In genomic region chr16:35164361-35165224, GRCm38 (mm10) we compare ENCODE assay signal across 11 mouse cellular contexts. TPM values are rescaled to one million over a fixed set of nuclear protein-coding genes. Genes with fewer than 3 reads are reported as not detected.
DNase-seq lines count a peak whose midpoint lies in the region; ATAC-seq and TF ChIP-seq lines count a peak whose summit lies in the region.
"Had no signal": no experiment of that assay in that cellular context is flagged by ENCODE, and none has a peak within 500 bp of the region (broad histone marks: within the 10 kb centered on the region; RNA-seq: fewer than 3 reads in every experiment).

No protein-coding gene starts in this region.

- no peaks in the 10 kb centered on the region for H3K9me3 ChIP-seq in kidney, postnatal 0 days (replicated peaks; ENCODE audit: low read length)
- H3K9me3 ChIP-seq in embryonic facial prominence, embryonic 11.5 days (replicated peaks; ENCODE audit: control insufficient read depth, low read length) = no peaks in the 10 kb centered on the region
- no peaks in the 10 kb centered on the region for H3K9me3 ChIP-seq in intestine, embryonic 15.5 days
- no peaks in the 10 kb centered on the region for H3K9me3 ChIP-seq in neural tube, embryonic 15.5 days (replicated peaks)
- H3K9me3 ChIP-seq: G1E; megakaryocyte, embryonic 14.5 days had no signal

- 0 out of 2 replicates have a peak, but pooled peaks have one; percentile 17 for ATAC-seq in kidney, postnatal 0 days (replicated peaks; ENCODE audit: low FRiP score, low read depth)
- peak; percentile 82 for ATAC-seq in embryonic facial prominence, embryonic 11.5 days (replicated peaks; ENCODE audit: insufficient number of reproducible peaks, low FRiP score, low TSS enrichment, low read depth)
- peak; percentile 64 for ATAC-seq in intestine, embryonic 15.5 days
- ATAC-seq in neural tube, embryonic 15.5 days (ENCODE audit: low FRiP score) = peak; percentile 33; the same call in 1 of the 2 replicates
- ATAC-seq in megakaryocyte, adult 5-6 weeks (ENCODE audit: poor library complexity, severe bottlenecking) = no peak

- TF ChIP-seq CTCF in kidney, postnatal 0 days (IDR thresholded peaks at IDR 0.05; ENCODE audit: low read depth) = no peak

- H3K4me3 ChIP-seq in kidney, postnatal 0 days (replicated peaks; ENCODE audit: low read depth, low read length) = no peak overlapping the region
- H3K4me3 ChIP-seq in embryonic facial prominence, embryonic 11.5 days (ENCODE audit: low read depth, low read length) = no peak overlapping the region
- no peak overlapping the region for H3K4me3 ChIP-seq in intestine, embryonic 15.5 days (replicated peaks)
- H3K4me3 ChIP-seq in neural tube, embryonic 15.5 days (replicated peaks) = no peak overlapping the region; the same call in 1 of the 2 replicates

- WGBS in kidney, postnatal 0 days = 35% methylated on average over 19 of the region's 19 CpGs
- 28% methylated on average over 19 of the region's 19 CpGs for WGBS in embryonic facial prominence, embryonic 11.5 days
- 49% methylated on average over 19 of the region's 19 CpGs for WGBS in intestine, embryonic 15.5 days
- WGBS in neural tube, embryonic 15.5 days = 37% methylated on average over 19 of the region's 19 CpGs

- no peaks in the 10 kb centered on the region for H3K36me3 ChIP-seq in kidney, postnatal 0 days (ENCODE audit: insufficient read depth, low read length)
- H3K36me3 ChIP-seq in embryonic facial prominence, embryonic 11.5 days (replicated peaks; ENCODE audit: control insufficient read depth, insufficient read depth, low read depth, low read length) = no peaks in the 10 kb centered on the region
- no peaks in the 10 kb centered on the region for H3K36me3 ChIP-seq in intestine, embryonic 15.5 days
- no peaks in the 10 kb centered on the region for H3K36me3 ChIP-seq in neural tube, embryonic 15.5 days
- H3K36me3 ChIP-seq: G1E had no signal

- no peak overlapping the region; the same call in 1 of the 2 replicates for H3K4me2 ChIP-seq in kidney, postnatal 0 days (ENCODE audit: low read length)
- H3K4me2 ChIP-seq in embryonic facial prominence, embryonic 11.5 days (ENCODE audit: low read depth, low read length) = no peak overlapping the region
- no peak overlapping the region for H3K4me2 ChIP-seq in intestine, embryonic 15.5 days (replicated peaks)
- peak overlapping the region; percentile 42 for H3K4me2 ChIP-seq in neural tube, embryonic 15.5 days

- H3K9ac ChIP-seq in kidney, postnatal 0 days (ENCODE audit: low read depth, low read length) = no peak overlapping the region
- H3K9ac ChIP-seq in embryonic facial prominence, embryonic 11.5 days (replicated peaks; ENCODE audit: low read length) = no peak overlapping the region
- H3K9ac ChIP-seq in intestine, embryonic 15.5 days = no peak overlapping the region
- 0 out of 2 replicates have a peak overlapping the region, but pooled peaks have one; percentile 28 for H3K9ac ChIP-seq in neural tube, embryonic 15.5 days (replicated peaks)

- no peak overlapping the region for H3K27ac ChIP-seq in kidney, postnatal 0 days
- H3K27ac ChIP-seq in embryonic facial prominence, embryonic 11.5 days (replicated peaks; ENCODE audit: low read depth, low read length) = 0 out of 2 replicates have a peak overlapping the region, but pooled peaks have one; percentile 10
- H3K27ac ChIP-seq in intestine, embryonic 15.5 days = no peak overlapping the region
- H3K27ac ChIP-seq in neural tube, embryonic 15.5 days (replicated peaks) = peak overlapping the region; percentile 70

- DNase-seq in kidney, postnatal 0 days (ENCODE audit: low spot score) = no peak
- DNase-seq in kidney, postnatal 14 days = no peak
- peak; percentile 48 for DNase-seq in embryonic facial prominence, embryonic 11.5 days (ENCODE audit: low spot score)
- no peak for DNase-seq in cerebellum, postnatal 36 days
- no peak for DNase-seq in natural killer cell, adult 2 months (ENCODE audit: low spot score in 2 of 2)

- H3K4me1 ChIP-seq in kidney, postnatal 0 days (replicated peaks; ENCODE audit: insufficient read depth, low read length) = no peaks in the 10 kb centered on the region; the same call in 1 of the 2 replicates
- peaks cover 4% of the 10 kb centered on the region; the same call in 1 of the 2 replicates for H3K4me1 ChIP-seq in embryonic facial prominence, embryonic 11.5 days (ENCODE audit: control insufficient read depth, insufficient read depth, low read length)
- H3K4me1 ChIP-seq in intestine, embryonic 15.5 days (replicated peaks) = peaks cover 11% of the 10 kb centered on the region
- H3K4me1 ChIP-seq in neural tube, embryonic 15.5 days = peaks cover 59% of the 10 kb centered on the region

- no peaks in the 10 kb centered on the region for H3K27me3 ChIP-seq in kidney, postnatal 0 days (ENCODE audit: insufficient read depth, low read length)
- H3K27me3 ChIP-seq in embryonic facial prominence, embryonic 11.5 days (ENCODE audit: control insufficient read depth, insufficient read depth, low read length) = no peaks in the 10 kb centered on the region
- no peaks in the 10 kb centered on the region for H3K27me3 ChIP-seq in intestine, embryonic 15.5 days (replicated peaks)
- no peaks in the 10 kb centered on the region for H3K27me3 ChIP-seq in neural tube, embryonic 15.5 days (replicated peaks)

RNA-seq across cellular contexts. Expression of gene Adcy5, which starts 9.9 kb away (rescaled TPM):
- polyA plus RNA-seq in kidney, postnatal 0 days (2015; fragmentation: Nextera tagmentation; extraction: Ambion mirVana) = 0.63 and 0.66 TPM in 2 replicates
- polyA plus RNA-seq in embryonic facial prominence, embryonic 11.5 days (2014; fragmentation: Nextera tagmentation; extraction: Ambion mirVana) = 1.4 and 1.6 TPM in 2 replicates
- 2.0 and 2.8 TPM in 2 replicates for polyA plus RNA-seq in intestine, embryonic 15.5 days (2015; fragmentation: Nextera tagmentation; extraction: Ambion mirVana)
- 5.1 and 6.1 TPM in 2 replicates for polyA plus RNA-seq in neural tube, embryonic 15.5 days (2015; fragmentation: Nextera tagmentation; extraction: Ambion mirVana)
- not detected in 2 replicates for total RNA-seq in megakaryocyte, adult 5-6 weeks (2015)
- not detected in 2 replicates for total RNA-seq in megakaryocyte, adult 5-6 weeks (2017)
- total RNA-seq: hematopoietic stem cell, adult 5-6 weeks had no signal
- polyA plus RNA-seq: G1E had no signal

Comparison
In these comparisons a context has a peak if more than half of its experiments do, and no peak if none do; other contexts are left out.
1. H3K27ac ChIP-seq: peak in embryonic facial prominence, embryonic 11.5 days (single experiment) and neural tube, embryonic 15.5 days (single experiment); none in kidney, postnatal 0 days (single experiment) and intestine, embryonic 15.5 days (single experiment).